In the genomic region with DNA sequence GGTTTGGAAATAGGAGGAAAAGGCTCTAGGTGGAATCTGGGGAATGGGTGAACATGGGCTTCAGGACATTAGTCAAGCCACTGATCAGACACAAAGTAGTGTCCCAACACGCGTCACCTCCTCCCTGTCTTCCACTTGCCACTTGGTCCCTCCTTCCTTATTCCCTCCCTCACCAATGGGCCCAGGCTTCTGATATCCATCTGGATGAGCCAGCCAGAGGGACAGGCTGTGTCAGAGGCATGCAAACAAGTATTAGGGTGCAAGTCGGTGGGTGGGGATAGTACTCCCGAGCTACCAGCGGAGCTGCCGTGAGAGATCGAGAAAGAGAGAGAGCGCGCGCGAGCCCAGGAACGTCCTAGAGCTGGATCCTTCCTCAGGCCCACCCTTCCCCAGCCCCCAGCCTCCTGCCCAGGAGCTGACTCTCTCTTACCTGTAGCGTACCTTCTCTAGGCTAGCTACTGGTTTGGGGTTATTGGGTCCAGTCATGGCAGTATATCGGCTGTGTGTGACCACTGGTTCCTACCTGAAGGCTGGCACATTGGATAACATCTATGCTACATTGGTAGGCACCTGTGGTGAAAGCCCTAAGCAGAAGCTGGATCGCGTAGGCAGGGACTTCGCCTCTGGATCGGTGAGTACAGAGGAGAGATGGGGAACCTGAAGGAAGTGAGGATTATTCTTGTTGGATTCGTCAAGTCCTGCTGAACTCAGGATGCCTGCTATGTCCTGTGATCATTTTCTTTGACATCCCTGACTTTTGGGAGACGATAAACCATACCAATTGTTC, we compare ENCODE assay signal across 8 mouse cellular contexts. TPM values are rescaled to one million over a fixed set of nuclear protein-coding genes. Genes with fewer than 3 reads are reported as not detected.
A peak's percentile ranks its signal among the peaks of the same experiment; 100 is the strongest.
DNase-seq lines count a peak whose midpoint lies in the region; TF ChIP-seq lines count a peak whose summit lies in the region.

No protein-coding gene starts in this region.

- TF ChIP-seq CTCF in lung, adult 2 months (IDR thresholded peaks at IDR 0.05; ENCODE audit: insufficient read depth, low read length), result no peak
- no peak for TF ChIP-seq CTCF in olfactory bulb, adult 2 months (IDR thresholded peaks at IDR 0.05; ENCODE audit: insufficient read depth, low read depth, low read length)

- H3K27me3 ChIP-seq in forebrain, embryonic 10.5 days (ENCODE audit: poor library complexity, severe bottlenecking), result peaks cover 49% of the 10 kb centered on the region

- DNase-seq in lung, adult 2 months, result no peak
- DNase-seq in lung, postnatal 25 days (ENCODE audit: low spot score), result no peak
- DNase-seq in forebrain, embryonic 10.5 days (ENCODE audit: extremely low spot score, low spot score), result no peak
- DNase-seq in liver, result peak; percentile 26
- no peak for DNase-seq in left cerebral cortex, postnatal 4 days
- DNase-seq in right cerebral cortex, postnatal 36 days (ENCODE audit: low spot score in 2 of 2), result no peak

- peak overlapping the region; percentile 85 for H3K4me3 ChIP-seq in lung, adult 2 months (replicated peaks; ENCODE audit: extremely low read depth, low read depth, low read length)
- peak overlapping the region; percentile 68 for H3K4me3 ChIP-seq in brown adipose tissue, adult 24 weeks (ENCODE audit: insufficient read depth, low read depth, low read length)
- peak overlapping the region; percentile 84 for H3K4me3 ChIP-seq in forebrain, embryonic 10.5 days
- peak overlapping the region; percentile 73 for H3K4me3 ChIP-seq in olfactory bulb, adult 2 months (ENCODE audit: insufficient read depth, low read depth, low read length)

- 11% methylated on average over 20 of the region's 20 CpGs for WGBS in lung, adult 2 months
- 12% methylated on average over 20 of the region's 20 CpGs for WGBS in forebrain, embryonic 10.5 days
- WGBS in olfactory bulb, adult 2 months, result 18% methylated on average over 20 of the region's 20 CpGs

- H3K27ac ChIP-seq in brown adipose tissue, adult 24 weeks (replicated peaks; ENCODE audit: low read depth, low read length), result no peak overlapping the region
- H3K27ac ChIP-seq in forebrain, embryonic 10.5 days, result no peak overlapping the region
- H3K27ac ChIP-seq in olfactory bulb, adult 2 months (ENCODE audit: insufficient read depth, low read depth, low read length), result peak overlapping the region; percentile 40; the same call in 1 of the 2 replicates

- H3K9me3 ChIP-seq in forebrain, embryonic 10.5 days, result no peaks in the 10 kb centered on the region

- H3K4me1 ChIP-seq in lung, adult 2 months (ENCODE audit: control insufficient read depth, insufficient read depth, low read length), result peaks cover 9% of the 10 kb centered on the region; the same call in 1 of the 2 replicates
- no peaks in the 10 kb centered on the region; the same call in 1 of the 2 replicates for H3K4me1 ChIP-seq in brown adipose tissue, adult 24 weeks (ENCODE audit: control insufficient read depth, insufficient read depth, insufficient read length, low read length)
- peaks cover 36% of the 10 kb centered on the region for H3K4me1 ChIP-seq in forebrain, embryonic 10.5 days
- H3K4me1 ChIP-seq in olfactory bulb, adult 2 months (ENCODE audit: control insufficient read depth, insufficient read depth, low read length), result peaks cover 11% of the 10 kb centered on the region; the same call in 1 of the 2 replicates

- TF ChIP-seq POLR2A in lung, adult 2 months (IDR thresholded peaks at IDR 0.05; ENCODE audit: borderline replicate concordance, extremely low read depth, low read depth, low read length), result no peak
- TF ChIP-seq POLR2A in olfactory bulb, adult 2 months (IDR thresholded peaks at IDR 0.05; ENCODE audit: insufficient read depth, low read depth, low read length), result no peak

- no peaks in the 10 kb centered on the region for H3K36me3 ChIP-seq in forebrain, embryonic 10.5 days (replicated peaks)

- intact Hi-C loops in left cerebral cortex, postnatal 4 days (cut with DNase I), result no loop called here

RNA-seq across cellular contexts. Expression of a gene that starts 0.4 kb away (rescaled TPM):
- 2.6 and 23.9 TPM in 2 replicates for polyA plus RNA-seq in lung, adult 2 months (2012; rRNA removed)
- not detected in 2 replicates for polyA plus RNA-seq in brown adipose tissue, adult 24 weeks (2012; ENCODE audit: insufficient read depth, insufficient read length, missing spikeins)
- 0.26 and 0.28 TPM in 2 replicates for polyA plus RNA-seq in forebrain, embryonic 10.5 days (2016; fragmentation: Nextera tagmentation; extraction: Ambion mirVana)
- not detected in 2 replicates for polyA plus RNA-seq in olfactory bulb, adult 2 months (2012; ENCODE audit: insufficient read depth, insufficient read length, low replicate concordance, missing spikeins)
- total RNA-seq in left cerebral cortex, postnatal 4 days (2021), result 10 to 100 TPM; 10.8 to 13.1 TPM

RNA-seq across cellular contexts. Expression of a gene that starts 3.7 kb away (rescaled TPM):
- 1.1 and 1.2 TPM in 2 replicates for polyA plus RNA-seq in lung, adult 2 months (2012; rRNA removed)
- 0.87 TPM in 1 of 2 replicates, not detected in the other for polyA plus RNA-seq in brown adipose tissue, adult 24 weeks (2012; ENCODE audit: insufficient read depth, insufficient read length, missing spikeins)
- polyA plus RNA-seq in forebrain, embryonic 10.5 days (2016; fragmentation: Nextera tagmentation; extraction: Ambion mirVana), result 0.11 and 0.16 TPM in 2 replicates
- not detected in 2 replicates for polyA plus RNA-seq in olfactory bulb, adult 2 months (2012; ENCODE audit: insufficient read depth, insufficient read length, low replicate concordance, missing spikeins)
- 1 to 10 TPM; 1.2 to 1.7 TPM for total RNA-seq in left cerebral cortex, postnatal 4 days (2021)

RNA-seq across cellular contexts. Expression of a gene that starts 5.9 kb away (rescaled TPM):
- 0.25 and 0.95 TPM in 2 replicates for polyA plus RNA-seq in lung, adult 2 months (2012; rRNA removed)
- polyA plus RNA-seq in brown adipose tissue, adult 24 weeks (2012; ENCODE audit: insufficient read depth, insufficient read length, missing spikeins), result not detected in 2 replicates
- polyA plus RNA-seq in forebrain, embryonic 10.5 days (2016; fragmentation: Nextera tagmentation; extraction: Ambion mirVana), result 0.16 and 0.17 TPM in 2 replicates
- not detected in 2 replicates for polyA plus RNA-seq in olfactory bulb, adult 2 months (2012; ENCODE audit: insufficient read depth, insufficient read length, low replicate concordance, missing spikeins)
- total RNA-seq in left cerebral cortex, postnatal 4 days (2021), result 1 to 10 TPM; 2.3 to 2.6 TPM

RNA-seq across cellular contexts. Expression of a gene that starts 30.7 kb away (rescaled TPM):
- 43.9 TPM in 1 of 2 replicates, not detected in the other for polyA plus RNA-seq in lung, adult 2 months (2012; rRNA removed)
- polyA plus RNA-seq in brown adipose tissue, adult 24 weeks (2012; ENCODE audit: insufficient read depth, insufficient read length, missing spikeins), result not detected in 2 replicates
- 0.05 TPM in 1 of 2 replicates, not detected in the other for polyA plus RNA-seq in forebrain, embryonic 10.5 days (2016; fragmentation: Nextera tagmentation; extraction: Ambion mirVana)
- polyA plus RNA-seq in olfactory bulb, adult 2 months (2012; ENCODE audit: insufficient read depth, insufficient read length, low replicate concordance, missing spikeins), result not detected in 2 replicates
- under 1 TPM; 0.16 to 0.18 TPM for total RNA-seq in left cerebral cortex, postnatal 4 days (2021)

RNA-seq across cellular contexts. Expression of a gene that starts 31.1 kb away (rescaled TPM):
- polyA plus RNA-seq in lung, adult 2 months (2012; rRNA removed), result 36.8 and 78.5 TPM in 2 replicates
- polyA plus RNA-seq in brown adipose tissue, adult 24 weeks (2012; ENCODE audit: insufficient read depth, insufficient read length, missing spikeins), result 7.9 and 15.6 TPM in 2 replicates
- polyA plus RNA-seq in forebrain, embryonic 10.5 days (2016; fragmentation: Nextera tagmentation; extraction: Ambion mirVana), result 7.3 and 9.0 TPM in 2 replicates
- not detected in 2 replicates for polyA plus RNA-seq in olfactory bulb, adult 2 months (2012; ENCODE audit: insufficient read depth, insufficient read length, low replicate concordance, missing spikeins)
- total RNA-seq in left cerebral cortex, postnatal 4 days (2021), result 10 to 100 TPM; 52.8 to 58.0 TPM
